Mouse (Mus musculus): ENCODE data around the gene Supt4a.

DNA sequence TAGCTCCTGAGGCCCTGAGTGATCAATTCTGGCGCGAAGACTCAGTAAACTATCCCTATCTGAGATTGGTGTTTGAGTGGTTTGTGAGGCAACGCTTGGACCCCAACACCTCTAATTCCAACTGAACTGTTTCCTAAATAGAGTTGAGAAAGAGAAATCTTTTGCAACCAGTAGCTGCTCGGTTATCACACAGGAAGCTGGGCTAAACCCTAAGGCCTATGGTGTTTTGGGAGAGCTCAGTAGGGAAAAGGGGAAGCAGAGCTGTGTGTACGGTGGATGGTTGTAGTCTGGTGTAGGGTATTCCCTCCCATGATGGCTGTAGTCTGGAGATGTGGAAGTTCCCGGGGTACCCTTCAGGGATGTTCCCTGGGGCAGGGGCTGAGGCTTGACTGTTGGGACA is 52.7 kb downstream of the Supt4a start:
- TF ChIP-seq GATA1 (IDR thresholded peaks at IDR 0.05; ENCODE audit: borderline replicate concordance, low read length) = no peak
- no peak for TF ChIP-seq CTCF (IDR thresholded peaks at IDR 0.05; ENCODE audit: low read depth, low read length)
- TF ChIP-seq TAL1 (conservative IDR thresholded peaks at IDR 0.05; ENCODE audit: low read depth, low read length) = no peak
